ENCODE assay signal across 13 mouse cellular contexts in the genomic region with DNA sequence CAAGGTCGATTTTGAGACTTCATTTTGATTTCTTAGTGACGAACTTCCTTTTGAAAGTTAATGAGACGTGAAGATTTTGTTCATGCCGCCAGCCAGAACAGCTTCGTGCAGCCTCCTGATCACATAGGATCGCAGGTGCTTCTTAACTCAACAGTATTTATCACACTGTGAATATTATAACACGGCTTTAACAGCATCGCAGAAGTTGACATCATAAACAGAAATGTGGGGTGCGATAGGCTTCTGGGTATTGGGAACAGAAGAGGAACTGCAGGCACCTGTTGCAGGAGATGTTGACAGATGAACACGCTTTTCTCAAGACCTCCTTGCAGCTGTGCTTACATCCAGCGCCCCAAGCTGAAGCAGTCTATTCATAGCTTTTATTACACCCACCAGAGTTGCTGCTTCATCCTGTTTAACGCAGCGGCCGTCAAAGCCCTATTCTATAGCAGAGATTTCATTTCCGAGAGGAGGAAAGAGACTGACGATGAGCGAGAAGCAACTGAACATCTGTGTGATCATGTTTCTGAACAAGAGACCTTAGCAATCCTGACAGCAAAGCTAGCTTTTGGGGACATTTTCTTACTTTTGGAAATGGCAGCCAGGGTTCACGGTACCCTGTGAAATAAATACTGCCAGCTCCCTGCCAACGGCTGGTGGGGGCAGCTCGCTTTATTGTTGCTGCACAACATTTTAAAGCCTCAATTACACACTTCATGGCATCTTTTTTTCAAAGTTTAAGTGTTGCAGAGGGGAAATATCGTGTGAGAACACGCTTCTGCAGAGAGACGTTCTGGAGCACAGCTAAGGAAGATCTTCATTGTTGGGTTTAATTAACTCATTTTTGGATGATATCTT. TPM values are rescaled to one million over a fixed set of nuclear protein-coding genes. Genes with fewer than 3 reads are reported as not detected.
A peak's percentile ranks its signal among the peaks of the same experiment; 100 is the strongest.
DNase-seq lines count a peak whose midpoint lies in the region; ATAC-seq lines count a peak whose summit lies in the region.
"Had no signal": no experiment of that assay in that cellular context is flagged by ENCODE, and none has a peak within 500 bp of the region (broad histone marks: within the 10 kb centered on the region; RNA-seq: fewer than 3 reads in every experiment).

No protein-coding gene starts in this region.

- 37% methylated on average over 23 of the region's 23 CpGs for WGBS in kidney, embryonic 16.5 days
- 61% methylated on average over 23 of the region's 23 CpGs for WGBS in embryonic facial prominence, embryonic 14.5 days
- 37% methylated on average over 23 of the region's 23 CpGs for WGBS in hindbrain, embryonic 15.5 days
- WGBS in neural tube, embryonic 12.5 days = 29% methylated on average over 23 of the region's 23 CpGs

- no peaks in the 10 kb centered on the region for H3K36me3 ChIP-seq in kidney, embryonic 16.5 days (ENCODE audit: insufficient read depth, low read length)
- H3K36me3 ChIP-seq in embryonic facial prominence, embryonic 14.5 days (ENCODE audit: control insufficient read depth, insufficient read depth, low read length) = no peaks in the 10 kb centered on the region
- H3K36me3 ChIP-seq in hindbrain, embryonic 15.5 days = no peaks in the 10 kb centered on the region
- no peaks in the 10 kb centered on the region for H3K36me3 ChIP-seq in neural tube, embryonic 12.5 days
- H3K36me3 ChIP-seq: liver, embryonic 15.5 days had no signal

- ATAC-seq in kidney, embryonic 16.5 days (ENCODE audit: low FRiP score, low TSS enrichment) = no peak
- peak; percentile 81; the same call in 1 of the 2 replicates for ATAC-seq in embryonic facial prominence, embryonic 14.5 days (ENCODE audit: low read depth)
- 0 out of 2 replicates have a peak, but pooled peaks have one; percentile 45 for ATAC-seq in hindbrain, embryonic 15.5 days (ENCODE audit: low FRiP score, low read depth)
- peak; percentile 66 for ATAC-seq in neural tube, embryonic 12.5 days (ENCODE audit: low FRiP score, low read depth)
- ATAC-seq in inflammation-experienced regulatory T-cells, adult 6 months = no peak

- DNase-seq in kidney, postnatal 4 days = no peak
- peak; percentile 73 for DNase-seq in embryonic facial prominence, embryonic 14.5 days (ENCODE audit: low spot score)
- DNase-seq in urinary bladder, postnatal 4 days (ENCODE audit: low spot score in 2 of 2) = no peak
- DNase-seq in thymus, postnatal 36 days = no peak
- DNase-seq: heart, postnatal 4 days; retina, postnatal 1 day had no signal

- H3K9me3 ChIP-seq in kidney, embryonic 16.5 days (ENCODE audit: low read length) = peaks cover 5% of the 10 kb centered on the region; the same call in 1 of the 2 replicates
- peaks cover 6% of the 10 kb centered on the region; the same call in 1 of the 2 replicates for H3K9me3 ChIP-seq in embryonic facial prominence, embryonic 14.5 days (ENCODE audit: control insufficient read depth, low read length)
- H3K9me3 ChIP-seq in hindbrain, embryonic 15.5 days = no peaks in the 10 kb centered on the region
- no peaks in the 10 kb centered on the region for H3K9me3 ChIP-seq in neural tube, embryonic 12.5 days
- H3K9me3 ChIP-seq: liver, embryonic 15.5 days had no signal

- peak overlapping the region; percentile 40 for H3K4me2 ChIP-seq in kidney, embryonic 16.5 days (replicated peaks; ENCODE audit: low read depth, low read length)
- peak overlapping the region; percentile 13; the same call in 1 of the 2 replicates for H3K4me2 ChIP-seq in embryonic facial prominence, embryonic 14.5 days (ENCODE audit: low read depth, low read length)
- peak overlapping the region; percentile 47 for H3K4me2 ChIP-seq in hindbrain, embryonic 15.5 days
- peak overlapping the region; percentile 47 for H3K4me2 ChIP-seq in neural tube, embryonic 12.5 days (replicated peaks)
- H3K4me2 ChIP-seq: liver, embryonic 15.5 days had no signal

- no peak overlapping the region for H3K9ac ChIP-seq in kidney, embryonic 16.5 days (replicated peaks; ENCODE audit: low read length)
- no peak overlapping the region for H3K9ac ChIP-seq in embryonic facial prominence, embryonic 14.5 days (ENCODE audit: low read depth, low read length)
- peak overlapping the region; percentile 14; the same call in 1 of the 2 replicates for H3K9ac ChIP-seq in hindbrain, embryonic 15.5 days
- no peak overlapping the region for H3K9ac ChIP-seq in neural tube, embryonic 12.5 days
- H3K9ac ChIP-seq: liver, embryonic 15.5 days had no signal

- H3K27ac ChIP-seq in kidney, embryonic 16.5 days (ENCODE audit: low read length) = 0 out of 2 replicates have a peak overlapping the region, but pooled peaks have one; percentile 11
- no peak overlapping the region for H3K27ac ChIP-seq in embryonic facial prominence, embryonic 14.5 days (replicated peaks; ENCODE audit: low read depth, low read length)
- no peak overlapping the region for H3K27ac ChIP-seq in hindbrain, embryonic 15.5 days (replicated peaks)
- no peak overlapping the region for H3K27ac ChIP-seq in neural tube, embryonic 12.5 days
- H3K27ac ChIP-seq: liver, embryonic 15.5 days had no signal

- H3K4me1 ChIP-seq in kidney, embryonic 16.5 days (ENCODE audit: insufficient read depth, low read length) = peaks cover 5% of the 10 kb centered on the region; the same call in 1 of the 2 replicates
- no peaks in the 10 kb centered on the region for H3K4me1 ChIP-seq in embryonic facial prominence, embryonic 14.5 days (ENCODE audit: control insufficient read depth, insufficient read depth, low read length)
- H3K4me1 ChIP-seq in hindbrain, embryonic 15.5 days (replicated peaks) = peaks cover 9% of the 10 kb centered on the region; the same call in 1 of the 2 replicates
- H3K4me1 ChIP-seq in neural tube, embryonic 12.5 days = peaks cover 8% of the 10 kb centered on the region; the same call in 1 of the 2 replicates
- H3K4me1 ChIP-seq: liver, embryonic 15.5 days; megakaryocyte, embryonic 14.5 days had no signal

- H3K27me3 ChIP-seq in kidney, embryonic 16.5 days (ENCODE audit: insufficient read depth, low read length) = no peaks in the 10 kb centered on the region
- H3K27me3 ChIP-seq in embryonic facial prominence, embryonic 14.5 days (replicated peaks; ENCODE audit: control insufficient read depth, insufficient read depth, low read length) = no peaks in the 10 kb centered on the region
- H3K27me3 ChIP-seq in hindbrain, embryonic 15.5 days = no peaks in the 10 kb centered on the region
- H3K27me3 ChIP-seq in neural tube, embryonic 12.5 days (replicated peaks) = no peaks in the 10 kb centered on the region; the same call in 1 of the 2 replicates
- H3K27me3 ChIP-seq: CH12.LX; liver, embryonic 15.5 days; megakaryocyte, embryonic 14.5 days had no signal

- peak overlapping the region; percentile 13; the same call in 1 of the 2 replicates for H3K4me3 ChIP-seq in kidney, embryonic 16.5 days (ENCODE audit: low read length)
- no peak overlapping the region for H3K4me3 ChIP-seq in embryonic facial prominence, embryonic 14.5 days (ENCODE audit: low read depth, low read length)
- H3K4me3 ChIP-seq in hindbrain, embryonic 15.5 days = peak overlapping the region; percentile 7
- H3K4me3 ChIP-seq in neural tube, embryonic 12.5 days = no peak overlapping the region
- H3K4me3 ChIP-seq: liver, embryonic 15.5 days; megakaryocyte, embryonic 14.5 days had no signal

RNA-seq across cellular contexts. Expression of gene Moxd1, which starts 12.3 kb away (rescaled TPM):
- polyA plus RNA-seq in kidney, embryonic 16.5 days (2015; fragmentation: Nextera tagmentation; extraction: Ambion mirVana) = 23.4 and 24.0 TPM in 2 replicates
- 19.8 and 21.7 TPM in 2 replicates for polyA plus RNA-seq in embryonic facial prominence, embryonic 14.5 days (2014; fragmentation: Nextera tagmentation; extraction: Ambion mirVana)
- 6.8 TPM in 2 replicates for polyA plus RNA-seq in hindbrain, embryonic 15.5 days (2015; fragmentation: Nextera tagmentation; extraction: Ambion mirVana)
- 32.6 and 39.2 TPM in 2 replicates for polyA plus RNA-seq in neural tube, embryonic 12.5 days (2016; fragmentation: Nextera tagmentation; extraction: Ambion mirVana)
- polyA plus RNA-seq in inflammation-experienced regulatory T-cells, adult 6 months (2017; shearing (Covaris generic)) = not detected

Comparison
In these comparisons a context has a peak if more than half of its experiments do, and no peak if none do; other contexts are left out.
1. ATAC-seq: peak in embryonic facial prominence, embryonic 14.5 days (single experiment), hindbrain, embryonic 15.5 days (single experiment) and neural tube, embryonic 12.5 days (single experiment); none in kidney, embryonic 16.5 days (single experiment) and inflammation-experienced regulatory T-cells, adult 6 months (single experiment).
2. H3K4me3 ChIP-seq: peak in kidney, embryonic 16.5 days (single experiment) and hindbrain, embryonic 15.5 days (single experiment); none in embryonic facial prominence, embryonic 14.5 days (single experiment) and neural tube, embryonic 12.5 days (single experiment).
3. Peak in every context shown above with its lines, with median percentiles within 50 percentile points of each other: H3K4me2 ChIP-seq.